Mouse (Mus musculus) monocyte, adult 59 days (primary cell): ENCODE data around the gene Csnk1g2. TPM values are rescaled to one million over a fixed set of nuclear protein-coding genes. Genes with fewer than 3 reads are reported as not detected.

Experiments used
- total RNA-seq, 2 experiments: library from RNA; stranded (reverse); gene quantifications; one replicate each; pipeline ENCODE4 v1.2.4; 2023

Csnk1g2 gene
- 100 to 1,000 TPM; 111 TPM for total RNA-seq

DNA sequence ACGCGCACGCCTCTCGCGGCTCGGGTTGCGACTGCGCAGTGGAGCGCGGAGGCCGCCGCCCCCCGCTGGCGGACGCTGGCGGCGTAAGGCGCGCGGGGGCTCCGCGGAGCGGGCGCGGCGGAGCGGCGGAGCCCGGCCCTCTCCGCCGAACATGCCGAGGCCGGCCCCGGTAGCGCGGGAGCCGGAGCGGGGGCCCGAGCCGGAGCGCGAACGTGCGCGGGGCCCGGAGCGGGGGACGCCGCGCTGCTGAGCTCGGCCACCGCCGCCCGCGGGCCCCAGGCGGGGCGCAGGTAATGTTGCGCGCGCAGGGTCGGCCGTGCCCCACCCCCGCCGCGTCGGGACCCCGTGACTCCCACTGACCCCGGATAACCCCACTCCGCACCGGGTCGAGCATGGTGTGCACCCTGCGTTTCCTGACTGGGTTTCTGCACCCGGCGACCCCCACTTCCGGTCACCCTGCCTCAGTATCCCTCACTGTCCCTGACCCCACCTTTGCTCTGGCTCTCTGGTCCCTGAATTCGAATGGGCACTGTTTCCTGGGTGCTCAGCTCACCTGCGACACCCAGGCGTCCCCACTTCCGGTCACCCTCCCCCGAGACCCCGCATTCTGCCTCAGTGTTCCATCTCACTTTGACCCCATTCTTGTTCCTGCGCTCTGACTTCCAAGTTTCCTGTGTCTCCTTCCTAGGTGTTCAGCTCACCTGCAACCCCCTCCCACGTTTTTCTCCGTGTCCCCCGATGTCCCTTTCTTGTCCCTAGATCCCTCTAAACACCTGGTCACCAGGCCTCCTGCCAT is at the start of gene Csnk1g2:
TSS of gene Csnk1g2 (plus strand) at position 178 of the 796 bp plus-strand sequence.

DNA sequence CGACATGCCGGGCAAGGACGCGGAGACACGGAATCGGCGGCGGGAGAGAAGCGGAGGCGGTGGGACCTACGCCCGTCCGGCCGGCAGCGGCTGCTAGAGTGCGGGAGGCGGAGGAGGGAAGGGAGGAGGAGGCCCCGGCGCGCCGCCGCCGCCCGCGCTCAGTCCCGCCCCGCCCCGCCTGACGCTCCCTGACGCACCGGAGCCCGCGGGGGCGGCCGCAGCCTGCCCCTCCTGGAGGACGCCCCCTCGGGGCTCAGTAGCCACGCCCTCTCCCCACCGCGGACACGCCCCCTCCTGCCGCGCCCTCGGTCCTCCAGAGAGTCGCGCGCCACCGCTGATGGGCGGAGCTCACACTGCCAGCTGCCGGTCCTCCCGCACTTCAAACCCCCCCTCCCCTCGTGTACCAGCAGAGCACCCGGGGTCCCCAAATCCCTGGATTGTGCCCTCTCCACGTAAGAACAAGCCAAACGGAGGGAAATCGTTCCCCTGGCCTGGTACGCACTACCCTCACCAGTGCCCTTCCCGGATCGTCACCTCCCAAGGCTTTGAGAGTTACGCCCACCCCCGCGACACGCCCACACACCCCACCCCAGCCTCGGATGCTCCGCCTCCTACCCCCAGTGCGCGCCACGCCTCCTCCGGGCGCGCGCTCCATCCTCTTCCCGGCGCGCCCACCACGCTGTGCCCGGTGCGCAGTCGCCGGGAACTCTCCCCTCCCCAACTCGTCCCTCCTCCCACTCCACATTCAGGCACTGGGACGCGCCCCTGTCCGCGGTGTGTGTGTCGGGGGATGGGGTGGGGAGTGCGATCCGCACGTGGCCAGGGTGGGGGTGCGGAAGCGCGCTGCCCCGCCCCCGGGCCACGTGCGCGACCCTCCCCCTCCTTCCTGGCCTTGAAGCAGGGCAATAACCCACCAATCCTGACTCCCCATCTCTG is 45.2 kb upstream of the Csnk1g2 start, which contains the start of gene Klf16:
TSS of gene Klf16 (minus strand) at position 127 of the 936 bp plus-strand sequence.

DNA sequence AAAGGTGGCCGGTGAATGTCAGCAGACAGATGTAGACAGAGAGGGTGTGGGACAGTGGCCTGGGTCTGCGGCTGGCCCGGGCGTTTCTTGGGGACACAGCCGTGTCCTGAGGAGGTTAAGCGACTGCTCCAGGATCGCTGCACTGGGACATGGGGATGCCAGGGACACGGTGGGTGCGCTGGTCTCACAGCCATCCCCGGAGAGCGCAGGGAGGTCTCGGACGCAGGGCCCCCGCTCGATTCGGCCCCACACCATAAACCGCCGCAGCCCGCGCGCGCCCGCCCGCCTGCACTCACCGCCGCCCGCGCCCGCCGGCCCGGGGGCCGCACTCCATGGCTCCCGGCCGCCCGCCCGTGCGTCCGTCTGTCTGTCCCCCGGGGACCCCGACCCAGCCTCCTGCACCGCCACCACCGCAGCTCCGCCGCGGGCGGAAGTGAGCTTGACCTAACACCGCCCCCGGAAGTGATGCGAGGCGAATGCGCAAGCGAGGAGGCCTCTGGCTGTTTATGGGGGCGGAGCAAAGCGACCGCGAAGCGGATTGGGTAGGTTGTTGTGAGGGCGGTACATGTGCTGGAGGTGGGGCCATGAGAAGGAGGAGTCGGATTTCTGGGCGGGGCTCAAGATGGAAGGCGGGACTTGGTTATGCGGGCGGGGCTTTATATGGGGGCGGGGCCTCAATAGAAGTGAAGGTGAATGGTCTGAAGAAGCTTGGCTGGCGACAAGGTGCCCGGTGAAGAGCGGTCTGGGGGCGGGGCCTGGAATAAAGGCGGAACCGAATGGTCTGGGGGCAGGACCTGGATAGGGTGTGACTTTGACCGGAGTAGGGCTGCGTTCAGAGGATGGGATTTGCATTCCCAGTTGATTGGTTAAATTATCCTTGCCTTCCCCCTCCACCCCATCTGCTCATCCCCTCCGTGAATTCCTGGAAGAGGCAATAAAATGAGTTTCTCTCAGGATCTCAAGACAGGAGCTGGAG is 32.5 kb upstream of the Csnk1g2 start, which contains the start of gene Abhd17a:
TSS of gene Abhd17a (minus strand) at position 463 of the 976 bp plus-strand sequence.

DNA sequence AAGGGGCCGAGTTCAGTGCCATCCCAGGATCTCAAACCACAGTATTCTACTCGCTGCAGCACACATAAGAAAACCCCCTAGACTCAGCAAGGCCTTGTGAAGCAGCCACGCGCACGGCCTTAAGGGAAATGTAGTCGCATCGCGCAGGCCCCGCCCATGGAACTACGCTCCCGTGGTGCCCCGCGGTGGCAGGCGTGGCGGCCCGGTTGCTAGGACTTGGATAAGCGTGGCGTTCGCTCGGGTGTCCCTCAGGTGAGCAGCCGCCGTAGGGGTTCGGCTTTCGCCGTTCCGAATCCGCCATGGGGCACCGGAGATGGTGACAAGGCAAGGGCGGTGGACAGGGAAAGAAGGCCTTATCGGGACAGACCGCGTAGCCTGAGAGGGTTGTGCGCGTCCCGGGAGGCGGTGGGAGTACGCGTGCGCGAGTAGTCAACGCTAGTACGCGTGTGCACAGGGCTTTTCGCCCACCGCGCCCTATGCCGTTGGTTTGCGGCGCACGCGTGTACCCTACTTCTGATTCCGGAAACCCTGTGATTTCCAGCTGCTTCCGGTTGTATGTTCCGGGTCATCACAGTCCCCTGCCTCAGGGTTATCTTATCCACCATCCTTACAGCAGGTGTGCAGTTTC is 19.8 kb upstream of the Csnk1g2 start, which contains the start of the genes Scamp4 and Adat3:
TSS of gene Scamp4 (plus strand) at position 175 of the 628 bp plus-strand sequence.
TSS of gene Adat3 (plus strand) at position 183 of the 628 bp plus-strand sequence.

DNA sequence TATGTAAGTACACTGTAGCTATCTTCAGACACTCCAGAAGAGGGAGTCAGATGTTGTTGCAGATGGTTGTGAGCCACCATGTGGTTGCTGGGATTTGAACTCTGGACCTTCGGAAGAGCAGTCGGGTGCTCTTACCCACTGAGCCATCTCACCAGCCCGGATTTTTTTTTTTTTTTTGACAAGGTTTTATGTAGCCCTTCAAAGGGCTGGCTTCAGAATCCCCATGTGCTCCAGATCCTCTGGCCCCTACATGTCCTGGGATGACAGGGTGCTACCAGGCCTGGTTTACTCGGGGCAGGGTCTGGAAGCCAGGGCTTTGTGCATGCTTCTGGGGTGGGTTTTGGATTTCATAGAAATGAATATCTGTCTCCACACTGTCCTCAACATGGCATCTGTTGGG is 16.9 kb upstream of the Csnk1g2 start, which contains the start of gene Gm49322:
TSS of gene Gm49322 (plus strand) at position 301 of the 400 bp plus-strand sequence.

DNA sequence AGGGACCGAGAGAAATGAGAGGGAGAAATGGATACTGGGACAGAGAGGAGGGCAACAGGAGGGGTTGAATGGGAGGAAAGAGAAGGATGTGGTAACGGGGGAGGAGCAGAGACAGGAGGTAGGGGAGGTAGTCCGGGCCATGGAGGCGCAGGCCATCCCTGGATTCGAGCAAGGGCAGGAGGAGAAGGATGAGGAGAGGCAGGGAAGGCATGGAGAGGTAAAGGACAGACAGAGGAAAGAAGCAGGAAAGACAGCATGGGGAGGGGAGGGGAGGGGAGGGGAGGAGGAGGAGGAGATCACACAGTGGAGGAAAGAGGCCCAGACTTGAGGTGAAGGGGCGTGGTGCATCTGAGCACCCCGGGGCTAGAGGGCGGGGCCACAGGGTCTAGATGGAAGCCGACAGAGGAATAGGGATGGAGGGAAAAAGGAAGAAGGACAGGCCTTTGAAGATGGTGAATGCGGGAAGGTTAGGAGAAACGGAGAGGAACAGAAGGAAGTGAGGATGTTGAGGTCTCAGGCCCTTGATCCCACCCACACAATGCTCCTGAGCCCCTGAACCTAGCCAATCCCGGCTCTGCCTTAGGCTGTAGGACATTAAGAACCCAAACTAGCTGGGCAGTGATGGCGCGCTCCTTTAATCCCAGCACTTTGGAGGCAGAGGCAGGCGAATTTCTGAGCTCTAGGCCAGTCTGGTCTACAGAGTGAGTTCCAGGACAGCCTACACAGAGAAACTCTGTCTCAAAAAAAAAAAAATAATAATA is 34.4 kb downstream of the Csnk1g2 start, which contains the start of gene Btbd2:
TSS of gene Btbd2 (minus strand) at position 209 of the 761 bp plus-strand sequence.

DNA sequence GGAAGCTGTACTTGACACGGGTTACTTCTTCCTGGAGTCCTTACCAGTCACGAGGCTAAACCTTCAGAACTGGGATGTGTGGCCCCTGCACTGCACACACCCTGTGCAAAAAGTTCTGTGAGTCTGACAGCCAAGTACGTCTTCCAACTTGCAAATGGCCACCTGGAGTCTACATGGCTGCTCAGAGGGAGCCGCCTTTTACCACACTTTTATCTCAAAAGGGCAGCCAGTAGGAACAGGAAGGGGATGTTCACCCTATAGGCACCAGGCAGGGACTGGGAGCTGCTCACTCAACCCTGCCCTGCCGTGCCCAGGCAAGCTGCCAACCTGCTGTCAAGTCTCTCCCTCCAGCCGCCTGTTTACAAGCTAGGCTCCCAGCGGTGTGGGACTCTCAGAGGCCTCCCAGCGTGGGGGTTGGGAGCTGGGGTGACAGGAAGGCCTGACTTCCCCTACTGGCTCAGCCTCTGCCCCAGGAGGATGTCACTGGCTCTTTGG is 55.4 kb downstream of the Csnk1g2 start, which contains the start of gene Mknk2:
TSS of gene Mknk2 (minus strand) at position 171 of the 495 bp plus-strand sequence.

Other genes with a start within 250 kb of the Csnk1g2 start
- 1 to 10 TPM; 9.4 to 9.6 TPM for gene Mex3d, start 235.2 kb upstream of the Csnk1g2 start, total RNA-seq
- gene Mbd3, start 223.3 kb upstream of the Csnk1g2 start, total RNA-seq, result 10 to 100 TPM; 51.5 to 54.6 TPM
- gene Uqcr11, start 216.0 kb upstream of the Csnk1g2 start, total RNA-seq, result 10 to 100 TPM; 87.0 to 91.8 TPM
- gene Tcf3, start 189.2 kb upstream of the Csnk1g2 start, total RNA-seq, result 10 to 100 TPM; 45.8 to 51.3 TPM
- not detected for gene Onecut3, start 128.0 kb upstream of the Csnk1g2 start, total RNA-seq
- not detected for gene Atp8b3, start 83.7 kb upstream of the Csnk1g2 start, total RNA-seq
- 100 to 1,000 TPM in 1 of 2 experiments, 10 to 100 TPM in 1; 98.6 to 111 TPM for gene Rexo1, start 61.3 kb upstream of the Csnk1g2 start, total RNA-seq
- 10 to 100 TPM; 16.0 to 17.2 TPM for gene Klf16, start 45.5 kb upstream of the Csnk1g2 start, total RNA-seq
- 10 to 100 TPM; 52.1 to 54.2 TPM for gene Abhd17a, start 32.5 kb upstream of the Csnk1g2 start, total RNA-seq
- gene Scamp4, start 20.0 kb upstream of the Csnk1g2 start, total RNA-seq, result 10 to 100 TPM; 27.5 to 33.1 TPM
- gene Adat3, start 20.0 kb upstream of the Csnk1g2 start, total RNA-seq, result 1 to 10 TPM; 6.9 to 8.3 TPM
- 1 to 10 TPM; 1.5 to 2.0 TPM for gene Gm49322, start 16.8 kb upstream of the Csnk1g2 start, total RNA-seq
- 10 to 100 TPM; 27.1 to 29.9 TPM for gene Btbd2, start 34.2 kb downstream of the Csnk1g2 start, total RNA-seq
- gene Mknk2, start 55.3 kb downstream of the Csnk1g2 start, total RNA-seq, result 100 to 1,000 TPM; 277 to 297 TPM
- gene Mob3a, start 79.1 kb downstream of the Csnk1g2 start, total RNA-seq, result 100 to 1,000 TPM; 115 to 125 TPM
- 10 to 100 TPM; 11.6 to 13.5 TPM for gene Izumo4, start 79.3 kb downstream of the Csnk1g2 start, total RNA-seq
- 100 to 1,000 TPM; 153 to 155 TPM for gene Ap3d1, start 119.4 kb downstream of the Csnk1g2 start, total RNA-seq
- 10 to 100 TPM; 37.6 to 42.3 TPM for gene Dot1l, start 132.4 kb downstream of the Csnk1g2 start, total RNA-seq
- gene Sf3a2, start 175.4 kb downstream of the Csnk1g2 start, total RNA-seq, result 10 to 100 TPM; 54.7 to 55.9 TPM
- gene Plekhj1, start 175.8 kb downstream of the Csnk1g2 start, total RNA-seq, result 100 to 1,000 TPM; 100 to 104 TPM
- under 1 TPM; 0.30 to 0.58 TPM for gene Amh, start 182.4 kb downstream of the Csnk1g2 start, total RNA-seq
- not detected for gene Jsrp1, start 190.7 kb downstream of the Csnk1g2 start, total RNA-seq
- 100 to 1,000 TPM; 490 to 501 TPM for gene Oaz1, start 203.8 kb downstream of the Csnk1g2 start, total RNA-seq
- not detected for gene Lingo3, start 221.2 kb downstream of the Csnk1g2 start, total RNA-seq
- 10 to 100 TPM; 15.9 to 29.9 TPM for gene Lsm7, start 232.4 kb downstream of the Csnk1g2 start, total RNA-seq
- 10 to 100 TPM; 27.1 to 36.9 TPM for gene Sppl2b, start 232.4 kb downstream of the Csnk1g2 start, total RNA-seq
- gene Tmprss9, start 249.0 kb downstream of the Csnk1g2 start, total RNA-seq, result not detected